Mouse (Mus musculus) adipocyte (in vitro differentiated cells): ENCODE results near the gene Mylk4.

Source experiments
- DNase-seq: peaks from one replicate; pipeline ENCODE4 v3.0.0-alpha.2; 2016; ENCODE audit warnings: low spot score

Gene Mylk4

GRCm38 (mm10) chr13:32783816-32784215, at the start of gene Mylk4:
TSS of gene Mylk4 (minus strand) at chr13:32783954.
- DNase-seq, result no peak

GRCm38 (mm10) chr13:32833237-32833636, 49.5 kb upstream of the Mylk4 start:
- no peak for DNase-seq

- DNase-seq, result no peak
Observed at GRCm38 (mm10) chr13:32832776-32833175, 49.0 kb upstream of the Mylk4 start.

- DNase-seq, result no peak
Observed at GRCm38 (mm10) chr13:32831505-32832273, 47.9 kb upstream of the Mylk4 start.

GRCm38 (mm10) chr13:32828886-32829285, 45.1 kb upstream of the Mylk4 start:
- no peak for DNase-seq

GRCm38 (mm10) chr13:32827951-32828350, 44.2 kb upstream of the Mylk4 start:
- DNase-seq, result peak; percentile 57

- DNase-seq, result peak; percentile 48
Observed at GRCm38 (mm10) chr13:32827111-32827822, 43.5 kb upstream of the Mylk4 start.

GRCm38 (mm10) chr13:32825546-32825945, 41.8 kb upstream of the Mylk4 start:
- no peak for DNase-seq

GRCm38 (mm10) chr13:32824377-32825330, 40.9 kb upstream of the Mylk4 start:
- no peak for DNase-seq

- DNase-seq, result no peak
Observed at GRCm38 (mm10) chr13:32823126-32823525, 39.4 kb upstream of the Mylk4 start.

- no peak for DNase-seq
Observed at GRCm38 (mm10) chr13:32821671-32822070, 37.9 kb upstream of the Mylk4 start.

GRCm38 (mm10) chr13:32819926-32820325, 36.2 kb upstream of the Mylk4 start:
- DNase-seq, result no peak

GRCm38 (mm10) chr13:32819241-32819640, 35.5 kb upstream of the Mylk4 start:
- no peak for DNase-seq

- no peak for DNase-seq
Observed at GRCm38 (mm10) chr13:32807624-32808023, 23.9 kb upstream of the Mylk4 start.

- DNase-seq, result no peak
Observed at GRCm38 (mm10) chr13:32806820-32807219, 23.1 kb upstream of the Mylk4 start.

- no peak for DNase-seq
Observed at GRCm38 (mm10) chr13:32803701-32804345, 20.1 kb upstream of the Mylk4 start.

GRCm38 (mm10) chr13:32802259-32803081, 18.7 kb upstream of the Mylk4 start, which contains the start of gene D930007J09Rik:
TSS of gene D930007J09Rik (minus strand) at chr13:32802849.
- DNase-seq, result no peak

- peak; percentile 99 for DNase-seq
Observed at GRCm38 (mm10) chr13:32801693-32802221, 18.0 kb upstream of the Mylk4 start, which contains the start of gene Wrnip1. TSS of gene Wrnip1 (plus strand) at chr13:32802038.

GRCm38 (mm10) chr13:32800859-32801258, 17.1 kb upstream of the Mylk4 start:
- peak; percentile 17 for DNase-seq

GRCm38 (mm10) chr13:32799131-32799530, 15.4 kb upstream of the Mylk4 start:
- DNase-seq, result peak; percentile 69
